Mouse (Mus musculus) midbrain, postnatal 0 days (tissue): ENCODE measurements around the gene Calr3. TPM values are rescaled to one million over a fixed set of nuclear protein-coding genes. Genes with fewer than 3 reads are reported as not detected.

Experiments used
- ATAC-seq: fragments of 200-750 bp; cut with Nextera tagmentation; 2 replicates; pipeline ENCODE4 v1.8.0; 2017; ENCODE audit warnings: moderate number of reproducible peaks, mild to moderate bottlenecking, moderate TSS enrichment, moderate library complexity; ENCODE audit not compliant: low FRiP score
- DNase-seq: peaks from one replicate; pipeline ENCODE4 v3.0.0-alpha.2; 2015; ENCODE audit warnings: low spot score
- H3K27ac ChIP-seq: fragments of 300-500 bp; sonication (generic); 2 replicates; pipeline ENCODE4 v1.5.1; 2014; ENCODE audit warnings: low read depth, mild to moderate bottlenecking, low read length, mixed read lengths
- H3K27me3 ChIP-seq: fragments of 300-500 bp; sonication (generic); 2 replicates; pipeline ENCODE4 v1.6.1; 2014; ENCODE audit warnings: low read length, control low read depth, mixed read lengths; ENCODE audit not compliant: insufficient read depth
- H3K36me3 ChIP-seq: fragments of 300-500 bp; sonication (generic); 2 replicates; pipeline ENCODE4 v1.6.1; 2014; ENCODE audit warnings: low read length, control low read depth, mixed read lengths; ENCODE audit not compliant: insufficient read depth
- H3K4me1 ChIP-seq: fragments of 300-500 bp; sonication (generic); 2 replicates; pipeline ENCODE4 v1.6.1; 2014; ENCODE audit warnings: mild to moderate bottlenecking, control low read depth, antibody characterized with exemption, low read length, mixed read lengths; ENCODE audit not compliant: insufficient read depth
- H3K4me2 ChIP-seq: fragments of 300-500 bp; sonication (generic); 2 replicates; pipeline ENCODE4 v1.6.1; 2014; ENCODE audit warnings: low read depth, mild to moderate bottlenecking, low read length, mixed read lengths; ENCODE audit not compliant: poor library complexity, severe bottlenecking
- H3K4me3 ChIP-seq: fragments of 300-500 bp; sonication (generic); 2 replicates; pipeline ENCODE4 v1.5.1; 2014; ENCODE audit warnings: low read depth, mild to moderate bottlenecking, low read length, moderate library complexity
- H3K9ac ChIP-seq: fragments of 300-500 bp; sonication (generic); replicated peaks from 2 replicates; pipeline ENCODE4 v1.6.1; 2014; ENCODE audit warnings: mild to moderate bottlenecking, low read length, moderate library complexity, mixed read lengths; ENCODE audit not compliant: poor library complexity, severe bottlenecking
- H3K9me3 ChIP-seq: fragments of 300-500 bp; sonication (generic); 2 replicates; pipeline ENCODE4 v1.6.1; 2016; ENCODE audit warnings: low read length, control low read depth
- CTCF ChIP-seq: IDR thresholded peaks from 2 replicates; pipeline ENCODE4 v1.5.1; 2016; ENCODE audit warnings: antibody characterized with exemption, mild to moderate bottlenecking
- WGBS: fragments of 180-500 bp; shearing (Covaris S2); extraction: QIAGEN DNeasy Blood & Tissue Kit; methylation state at CpG from one replicate; pipeline ENCODE4 v1.1.7; 2014; 5-methylcytosine and 5-hydroxymethylcytosine counted together
- polyA plus RNA-seq: library from polyadenylated mRNA; unstranded; fragments of >200 nt; fragmentation: Nextera tagmentation; extraction: Ambion mirVana; gene quantifications from 2 replicates; pipeline ENCODE4 v1.2.1, GENCODE M21; 2015
- total RNA-seq: library from RNA; depleted of rRNA; stranded (reverse); fragments of >200 nt; gene quantifications from 2 replicates; pipeline ENCODE4 v1.2.3, GENCODE M21; 2014

Gene Calr3
- total and polyA plus RNA-seq, 2 experiments from 2014 or later, result 0.77 to 1.0 TPM

DNA sequence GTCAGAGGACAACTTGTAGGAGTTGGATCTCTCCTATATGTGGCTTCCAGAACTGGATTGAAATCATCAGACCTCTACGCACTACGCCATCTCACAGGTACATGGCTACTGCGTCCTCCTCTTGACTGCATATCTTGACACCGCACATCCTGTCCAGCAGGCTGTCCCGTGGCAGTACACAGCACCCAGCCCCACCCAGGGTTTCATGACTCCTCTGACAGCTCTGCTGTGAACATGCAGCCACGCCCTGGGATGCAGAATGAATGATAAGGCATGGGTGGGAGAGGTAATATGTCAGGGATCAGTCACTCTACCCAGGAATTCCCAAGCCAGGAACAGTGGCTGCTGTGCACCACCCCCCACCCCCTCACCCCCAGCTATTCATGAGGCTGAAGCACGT lies 29.8 kb downstream of the Calr3 start:
- no peak for ATAC-seq
- Histone ChIP-seq H3K36me3 (peaks cover 7% of the 10 kb centered on the region; the same call in 1 of the 2 replicates), H3K27me3 (no peaks in the 10 kb centered on the region), H3K4me1 (peaks cover 9% of the 10 kb centered on the region; the same call in 1 of the 2 replicates), H3K4me3 (no peak overlapping the region), H3K4me2 (no peak overlapping the region), H3K9me3 (no peaks in the 10 kb centered on the region), H3K9ac (no peak overlapping the region), H3K27ac (no peak overlapping the region)
- WGBS, result 92% methylated on average over 7 of the region's 7 CpGs
- DNase-seq, result no peak
- no peak for TF ChIP-seq CTCF

DNA sequence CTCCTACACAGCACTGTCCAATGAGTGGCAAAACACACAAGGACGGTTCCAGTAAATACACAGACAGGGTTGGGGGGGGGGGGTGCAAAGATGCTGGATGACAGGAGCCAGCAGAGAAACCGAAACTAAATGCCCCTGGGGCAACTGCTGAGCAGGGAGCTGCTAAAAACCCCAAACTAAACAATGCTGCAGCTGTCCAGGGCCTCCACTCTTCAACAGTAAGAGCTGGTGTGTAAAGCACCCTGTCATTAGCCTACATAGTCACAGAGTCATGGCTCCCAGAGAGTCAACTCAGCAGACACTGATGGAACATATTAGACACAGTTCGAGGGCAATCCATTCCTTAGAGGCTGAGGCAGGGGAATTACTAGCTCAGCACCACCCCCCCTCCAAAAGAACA lies 34.2 kb downstream of the Calr3 start:
- no peak overlapping the region for H3K27ac ChIP-seq
- no peak for ATAC-seq

DNA sequence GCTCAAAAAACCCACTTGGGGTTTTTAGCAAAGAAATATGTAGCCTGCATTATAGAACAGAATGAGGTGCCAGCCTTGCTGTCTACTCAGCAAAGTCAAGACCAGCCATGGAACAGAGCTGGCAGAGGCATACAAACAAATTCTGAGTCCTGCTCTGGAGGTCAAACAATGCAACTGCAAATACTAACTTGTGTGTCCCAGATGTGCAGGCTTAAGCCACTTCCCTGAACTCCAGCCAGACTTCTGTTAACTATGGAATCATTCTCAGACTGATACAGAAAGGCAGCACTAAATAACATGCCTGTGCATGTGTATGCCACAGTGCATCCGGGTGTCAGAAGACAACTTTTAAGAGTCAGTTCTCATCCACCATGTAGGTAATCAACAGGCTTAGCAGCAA lies 35.8 kb downstream of the Calr3 start:
- 94% methylated on average over 1 of the region's 1 CpGs for WGBS
- ATAC-seq, result no peak

More for the DNA sequence above, 34.2 kb downstream of the Calr3 start:
- H3K27me3 ChIP-seq, result no peaks in the 10 kb centered on the region
- H3K4me2 ChIP-seq, result no peak overlapping the region
- no peak overlapping the region for H3K9ac ChIP-seq
- WGBS, result 61% methylated on average over 3 of the region's 3 CpGs
- TF ChIP-seq CTCF, result no peak
- no peak overlapping the region for H3K4me3 ChIP-seq
- no peak for DNase-seq
- H3K9me3 ChIP-seq, result no peaks in the 10 kb centered on the region
- no peaks in the 10 kb centered on the region for H3K36me3 ChIP-seq
- H3K4me1 ChIP-seq, result 0 out of 2 replicates have a peak, but pooled peaks cover 2% of the 10 kb centered on the region

DNA sequence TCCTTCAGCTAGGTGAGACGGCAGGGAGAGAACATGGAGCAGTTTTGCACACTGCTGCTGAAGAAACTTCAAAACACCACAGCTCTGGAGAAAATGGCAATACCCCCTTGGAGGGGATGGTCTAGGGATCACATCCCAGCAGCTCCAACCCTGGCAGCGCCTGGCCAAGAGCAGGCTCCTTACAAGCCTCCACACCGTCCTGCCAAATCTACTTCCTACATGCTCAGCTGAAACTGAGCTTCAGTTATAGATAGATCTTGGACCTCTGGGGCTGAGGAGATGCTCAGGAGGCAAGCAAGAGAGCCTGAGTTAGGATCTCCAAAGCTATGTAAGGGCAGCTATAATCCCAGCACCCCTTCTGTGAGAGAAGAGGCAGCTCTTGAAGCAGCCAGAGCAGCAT lies 40.7 kb downstream of the Calr3 start:
- H3K27ac ChIP-seq, result no peak overlapping the region
- no peak overlapping the region for H3K4me2 ChIP-seq
- TF ChIP-seq CTCF, result no peak
- ATAC-seq, result no peak
- no peaks in the 10 kb centered on the region for H3K4me1 ChIP-seq
- no peak overlapping the region for H3K4me3 ChIP-seq
- H3K9me3 ChIP-seq, result no peaks in the 10 kb centered on the region
- 88% methylated on average over 3 of the region's 3 CpGs for WGBS
- H3K27me3 ChIP-seq, result no peaks in the 10 kb centered on the region
- peaks cover 11% of the 10 kb centered on the region for H3K36me3 ChIP-seq
- no peak for DNase-seq
- H3K9ac ChIP-seq, result no peak overlapping the region

More for the DNA sequence above, 35.8 kb downstream of the Calr3 start:
- Histone ChIP-seq H3K36me3 (no peaks in the 10 kb centered on the region), H3K9ac (no peak overlapping the region), H3K27ac (no peak overlapping the region), H3K4me2 (no peak overlapping the region), H3K4me3 (no peak overlapping the region), H3K4me1 (0 out of 2 replicates have a peak, but pooled peaks cover 2% of the 10 kb centered on the region), H3K27me3 (no peaks in the 10 kb centered on the region), H3K9me3 (no peaks in the 10 kb centered on the region)
- no peak for DNase-seq
- no peak for TF ChIP-seq CTCF

DNA sequence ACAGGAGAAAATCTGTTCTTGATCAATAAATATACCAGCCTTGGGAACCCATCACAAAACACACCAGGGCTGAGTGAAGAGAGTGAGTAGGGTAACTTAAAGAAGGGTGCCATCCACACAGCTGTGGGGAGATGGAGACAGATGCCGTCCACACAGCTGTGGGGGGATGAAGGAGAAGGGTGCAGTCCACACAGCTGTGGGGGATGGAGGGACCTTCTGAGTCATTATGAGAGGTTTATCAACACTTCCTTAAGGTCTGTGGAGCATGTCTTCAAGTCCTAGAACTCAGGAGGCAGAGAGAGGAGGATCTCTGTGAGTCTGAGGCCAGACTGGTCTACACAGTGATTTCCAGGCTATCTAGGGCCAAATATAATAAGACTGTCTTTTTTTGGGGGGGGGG lies 42.3 kb downstream of the Calr3 start:
- no peak for DNase-seq
- Histone ChIP-seq H3K9me3 (no peaks in the 10 kb centered on the region), H3K27ac (no peak overlapping the region), H3K4me2 (no peak overlapping the region), H3K4me3 (no peak overlapping the region), H3K4me1 (no peaks in the 10 kb centered on the region), H3K27me3 (no peaks in the 10 kb centered on the region), H3K36me3 (peaks cover 17% of the 10 kb centered on the region), H3K9ac (no peak overlapping the region)
- WGBS, result 96% methylated on average over 1 of the region's 1 CpGs
- ATAC-seq, result no peak
- no peak for TF ChIP-seq CTCF

DNA sequence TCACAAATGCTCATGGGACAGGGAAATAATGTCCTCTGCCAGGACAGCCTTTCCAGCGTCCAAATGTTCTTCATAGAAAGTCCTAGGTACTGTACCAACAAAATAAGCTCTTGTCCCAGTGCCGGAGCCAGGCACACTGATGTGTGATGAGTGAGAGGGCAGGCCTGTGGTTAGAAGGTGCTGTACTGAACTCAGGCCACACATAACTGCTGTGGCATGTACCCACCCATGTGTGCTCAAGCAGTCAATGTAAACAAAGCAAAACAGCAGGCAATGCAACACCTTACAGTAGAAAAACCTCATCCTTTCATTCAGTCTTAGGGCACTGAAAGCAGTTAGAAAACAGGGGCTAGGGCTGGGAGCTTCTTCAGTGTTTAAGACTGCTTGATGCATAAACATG lies 57.9 kb downstream of the Calr3 start:
- no peak overlapping the region for H3K27ac ChIP-seq
- H3K4me1 ChIP-seq, result no peaks in the 10 kb centered on the region
- no peaks in the 10 kb centered on the region for H3K27me3 ChIP-seq
- no peak for ATAC-seq
- DNase-seq, result no peak
- TF ChIP-seq CTCF, result no peak
- 99% methylated on average over 2 of the region's 2 CpGs for WGBS
- no peak overlapping the region for H3K4me2 ChIP-seq
- peaks cover 80% of the 10 kb centered on the region for H3K36me3 ChIP-seq
- H3K4me3 ChIP-seq, result no peak overlapping the region
- no peak overlapping the region for H3K9ac ChIP-seq
- H3K9me3 ChIP-seq, result no peaks in the 10 kb centered on the region
